Mouse (Mus musculus) CH12.LX (cell line): ENCODE data around the gene Mgll. TPM values are rescaled to one million over a fixed set of nuclear protein-coding genes. Genes with fewer than 3 reads are reported as not detected.

ENCODE experiments used
- DNase-seq: peaks from one replicate; pipeline ENCODE4 v3.0.0-alpha.2; 2013; ENCODE audit errors: extremely low read depth
- H3K27ac ChIP-seq: 2 replicates; pipeline ENCODE4 v1.5.1; 2012; ENCODE audit warnings: low read depth, mild to moderate bottlenecking, control low read depth, moderate library complexity; ENCODE audit not compliant: insufficient read depth
- H3K27me3 ChIP-seq: replicated peaks from 2 replicates; pipeline ENCODE3; 2012; ENCODE audit warnings: inconsistent platforms
- H3K36me3 ChIP-seq, 2 experiments: replicated peaks in 1 of 2; 2 replicates each; pipeline versions ENCODE3 to v1.6.1; 2012; ENCODE audit warnings: inconsistent platforms in 1 of 2, low read length in 1 of 2, mild to moderate bottlenecking in 1 of 2, mixed read lengths in 1 of 2, moderate library complexity in 1 of 2; ENCODE audit not compliant: control insufficient read depth in 1 of 2, insufficient read depth in 1 of 2
- H3K4me1 ChIP-seq, 2 experiments: 2 replicates each; pipeline ENCODE4 v1.6.1; 2012; ENCODE audit warnings: inconsistent platforms in 1 of 2, moderate library complexity in 1 of 2; ENCODE audit not compliant: insufficient read depth in 2 of 2, control insufficient read depth in 1 of 2
- H3K4me2 ChIP-seq: 2 replicates; pipeline ENCODE4 v1.6.1; 2012; ENCODE audit warnings: low read depth, mild to moderate bottlenecking, control low read depth; ENCODE audit not compliant: poor library complexity, insufficient read depth, severe bottlenecking
- H3K4me3 ChIP-seq, 3 experiments: fragments of 150-350 bp in 1 of 3; sonication (generic) in 1 of 3; replicated peaks in 1 of 3; 2 replicates each; pipeline versions ENCODE3 to v1.5.1; 2011 to 2012; ENCODE audit warnings: low read depth in 2 of 3, low read length in 2 of 3, mild to moderate bottlenecking in 2 of 3, moderate library complexity in 2 of 3, control low read depth in 1 of 3, improper control_type of control experiment in 1 of 3, inconsistent platforms in 1 of 3, mixed read lengths in 1 of 3; ENCODE audit not compliant: poor library complexity in 1 of 3
- H3K79me2 ChIP-seq: replicated peaks from 2 replicates; pipeline ENCODE4 v1.6.1; 2012; ENCODE audit warnings: mild to moderate bottlenecking, moderate library complexity; ENCODE audit not compliant: control insufficient read depth, poor library complexity, insufficient read depth, severe bottlenecking; ENCODE audit errors: extremely low read depth
- H3K9ac ChIP-seq: 2 replicates; pipeline ENCODE4 v1.6.1; 2012; ENCODE audit warnings: low read depth, mild to moderate bottlenecking, control low read depth, moderate library complexity; ENCODE audit not compliant: insufficient read depth
- H3K9me3 ChIP-seq: replicated peaks from 2 replicates; pipeline ENCODE3; 2012; ENCODE audit warnings: low read length, inconsistent platforms, mixed read lengths
- CHD1 ChIP-seq: IDR thresholded peaks from 2 replicates; pipeline ENCODE4 v1.6.1; 2012; ENCODE audit warnings: low read depth, low read length, improper control_type of control experiment, inconsistent platforms
- CHD2 ChIP-seq: IDR thresholded peaks from 2 replicates; pipeline ENCODE4 v1.6.1; 2011; ENCODE audit warnings: low read length, improper control_type of control experiment
- CTCF ChIP-seq, 2 experiments: IDR thresholded peaks in 1 of 2; conservative IDR thresholded peaks in 1 of 2; 2 replicates each; pipeline ENCODE4 v1.5.1; 2011 to 2012; ENCODE audit warnings: low read depth in 2 of 2, low read length in 2 of 2, improper control_type of control experiment in 1 of 2, inconsistent platforms in 1 of 2, mild to moderate bottlenecking in 1 of 2, moderate library complexity in 1 of 2
- ELF1 ChIP-seq: IDR thresholded peaks from 2 replicates; pipeline ENCODE4 v1.6.1; 2014; ENCODE audit warnings: low read depth, mild to moderate bottlenecking, inconsistent platforms, low read length, improper control_type of control experiment
- EP300 ChIP-seq: IDR thresholded peaks from 2 replicates; pipeline ENCODE4 v1.6.1; 2011; ENCODE audit warnings: low read length, improper control_type of control experiment
- ETS1 ChIP-seq: conservative IDR thresholded peaks from 2 replicates; pipeline ENCODE4 v1.6.1; 2012; ENCODE audit warnings: low read depth, mild to moderate bottlenecking, inconsistent platforms, low read length, improper control_type of control experiment, moderate library complexity
- HCFC1 ChIP-seq: IDR thresholded peaks from 2 replicates; pipeline ENCODE4 v1.6.1; 2012; ENCODE audit warnings: low read depth, mild to moderate bottlenecking, inconsistent platforms, low read length, improper control_type of control experiment
- IRF4 ChIP-seq: IDR thresholded peaks from 2 replicates; pipeline ENCODE4 v1.6.1; 2014; ENCODE audit warnings: low read depth, mild to moderate bottlenecking, inconsistent platforms, low read length, improper control_type of control experiment
- KAT2A ChIP-seq: IDR thresholded peaks from 2 replicates; pipeline ENCODE4 v1.6.1; 2012; ENCODE audit warnings: low read length, improper control_type of control experiment, inconsistent platforms; ENCODE audit not compliant: insufficient replicate concordance
- MEF2A ChIP-seq: IDR thresholded peaks from 2 replicates; pipeline ENCODE4 v1.6.1; 2014; ENCODE audit warnings: low read depth, mild to moderate bottlenecking, inconsistent platforms, low read length, improper control_type of control experiment, borderline replicate concordance
- MXI1 ChIP-seq: IDR thresholded peaks from 2 replicates; pipeline ENCODE4 v1.6.1; 2011; ENCODE audit warnings: mild to moderate bottlenecking, low read depth, low read length, improper control_type of control experiment
- POLR2AphosphoS2 ChIP-seq: IDR thresholded peaks from 2 replicates; pipeline ENCODE4 v1.6.1; 2011; ENCODE audit warnings: low read depth, low read length, improper control_type of control experiment
- RCOR1 ChIP-seq: conservative IDR thresholded peaks from 2 replicates; pipeline ENCODE4 v1.6.1; 2012; ENCODE audit warnings: low read depth, mild to moderate bottlenecking, inconsistent platforms, low read length, improper control_type of control experiment
- SIN3A ChIP-seq: IDR thresholded peaks from 2 replicates; pipeline ENCODE4 v1.6.1; 2012; ENCODE audit warnings: low read length, improper control_type of control experiment, inconsistent platforms
- USF1 ChIP-seq: IDR thresholded peaks from 2 replicates; pipeline ENCODE4 v1.6.1; 2014; ENCODE audit warnings: low read depth, mild to moderate bottlenecking, inconsistent platforms, low read length, improper control_type of control experiment
- ZMIZ1 ChIP-seq: IDR thresholded peaks from 2 replicates; pipeline ENCODE4 v1.6.1; 2012; ENCODE audit warnings: low read depth, mild to moderate bottlenecking, inconsistent platforms, low read length, improper control_type of control experiment
- ZNF384 ChIP-seq: IDR thresholded peaks from 2 replicates; pipeline ENCODE4 v1.6.1; 2012; ENCODE audit warnings: low read depth, low read length, improper control_type of control experiment, inconsistent platforms
- dilution Hi-C: fragments of 300-500 bp; cut with MboI; formaldehyde crosslinking; loops from 2 replicates; pipeline ENCODE4 v1.14.3; 2020; ENCODE audit warnings: low sequenced_read_pairs; ENCODE audit not compliant: extremely low pct_unique_long_range_greater_than_20kb, extremely low pct_ligation_motif_present
- in situ Hi-C: fragments of 300-500 bp; cut with MboI; formaldehyde crosslinking; loops from 3 replicates; pipeline ENCODE4 v1.14.3; 2019; ENCODE audit warnings: low sequenced_read_pairs, low pct_ligation_motif_present, low pct_unique_long_range_greater_than_20kb, mixed read lengths
- polyA plus RNA-seq: library from polyadenylated mRNA; unstranded; fragments of >175 nt; gene quantifications from 2 replicates; pipeline ENCODE4 v1.2.1, GENCODE M21; 2012; ENCODE audit warnings: low read depth; ENCODE audit not compliant: insufficient read length
- total RNA-seq, 2 experiments: library from RNA; depleted of rRNA; stranded (reverse); fragments of 300-350 nt in 1 of 2; fragments of >200 nt in 1 of 2; gene quantifications; 2 replicates each; pipeline ENCODE4 v1.2.3; 2012 to 2014

Mgll gene
- total and polyA plus RNA-seq, 3 experiments: 60.8 to 81.1 (median 76.5) TPM

GRCm38 (mm10) chr6:88836178-88836819, 112.1 kb downstream of the Mgll start:
- dilution Hi-C loops: no loop called here
- TF ChIP-seq CHD1: no peak
- TF ChIP-seq MEF2A: no peak
- TF ChIP-seq USF1: no peak
- TF ChIP-seq ZNF384: no peak
- no peak for TF ChIP-seq SIN3A
- no peak for TF ChIP-seq CHD2
- TF ChIP-seq POLR2AphosphoS2: no peak
- no peak for TF ChIP-seq HCFC1
- TF ChIP-seq EP300: no peak
- no peak for TF ChIP-seq MXI1
- TF ChIP-seq RCOR1: no peak
- TF ChIP-seq ETS1: no peak
- no peak for TF ChIP-seq ELF1
- DNase-seq: no peak
- Histone ChIP-seq H3K4me2 (no peak overlapping the region), H3K27ac (no peak overlapping the region), H3K36me3 (peaks cover 33 to 58% of the 10 kb centered on the region in 2 experiments), H3K4me1 (peaks cover 40 to 55% of the 10 kb centered on the region in 2 experiments), H3K79me2 (peaks cover 2% of the 10 kb centered on the region; the same call in 1 of the 2 replicates), H3K4me3 (no peak overlapping the region), H3K27me3 (no peaks in the 10 kb centered on the region), H3K9ac (no peak overlapping the region), H3K9me3 (no peaks in the 10 kb centered on the region)
- in situ Hi-C loops: no loop called here

DNA sequence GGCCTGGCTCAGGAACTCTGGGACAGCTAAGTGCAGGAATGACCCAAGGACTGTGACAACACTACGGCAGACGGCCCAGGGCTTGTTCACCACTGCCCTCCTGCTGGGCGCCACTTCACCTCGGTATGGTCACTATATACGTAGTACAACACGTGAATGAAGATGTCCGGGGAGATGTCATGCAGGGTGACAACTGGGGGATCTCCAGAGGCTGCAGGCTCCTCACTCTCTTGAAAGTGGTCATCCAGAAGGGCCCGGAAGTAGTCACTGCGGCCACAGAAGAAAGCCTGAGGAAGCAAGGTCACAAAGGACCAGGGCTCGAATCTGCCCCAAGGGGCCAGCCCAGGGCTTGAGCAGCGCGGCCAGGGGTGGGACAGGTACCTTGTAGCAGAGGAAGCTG, 113.8 kb downstream of the Mgll start:
- Histone ChIP-seq H3K27me3 (peaks cover 3% of the 10 kb centered on the region), H3K9me3 (no peaks in the 10 kb centered on the region), H3K9ac (no peak overlapping the region), H3K4me1 (peaks cover 35 to 48% of the 10 kb centered on the region in 2 experiments), H3K79me2 (peaks cover 2% of the 10 kb centered on the region; the same call in 1 of the 2 replicates), H3K36me3 (peaks cover 33 to 58% of the 10 kb centered on the region in 2 experiments), H3K27ac (no peak overlapping the region), H3K4me2 (no peak overlapping the region), H3K4me3 (no peak overlapping the region)
- dilution Hi-C loops: no loop called here
- TF ChIP-seq ZMIZ1: no peak
- no peak for TF ChIP-seq CTCF (conservative IDR thresholded peaks at IDR 0.05 in 1 of 2, IDR thresholded peaks at IDR 0.05 in 1 of 2; ENCODE audit: low read depth in 2 of 2, low read length in 2 of 2)
- TF ChIP-seq KAT2A: no peak
- TF ChIP-seq MXI1: no peak
- TF ChIP-seq IRF4: no peak
- no peak for DNase-seq
- in situ Hi-C loops: no loop called here
